Mouse (Mus musculus) myocyte (in vitro differentiated cells): ENCODE results near the gene Snx14.
A peak's percentile ranks its signal among the peaks of the same experiment; 100 is the strongest.

ENCODE experiments used
- CEBPB ChIP-seq: IDR thresholded peaks from 2 replicates; pipeline ENCODE4 v1.6.1; 2011; ENCODE audit warnings: mild to moderate bottlenecking, moderate library complexity; ENCODE audit not compliant: poor library complexity, insufficient read depth, severe bottlenecking
- MAX ChIP-seq: IDR thresholded peaks from one replicate; pipeline ENCODE4 v1.6.1; 2011; ENCODE audit warnings: low read depth, mild to moderate bottlenecking, control low read depth
- POLR2A ChIP-seq: IDR thresholded peaks from one replicate; pipeline ENCODE4 v1.6.1; 2011; ENCODE audit warnings: low read depth, mild to moderate bottlenecking, control low read depth, moderate library complexity; ENCODE audit not compliant: insufficient read length
- POLR2AphosphoS2 ChIP-seq: IDR thresholded peaks from one replicate; pipeline ENCODE4 v1.6.1; 2011; ENCODE audit warnings: low read depth, control low read depth; ENCODE audit not compliant: insufficient read length

DNA sequence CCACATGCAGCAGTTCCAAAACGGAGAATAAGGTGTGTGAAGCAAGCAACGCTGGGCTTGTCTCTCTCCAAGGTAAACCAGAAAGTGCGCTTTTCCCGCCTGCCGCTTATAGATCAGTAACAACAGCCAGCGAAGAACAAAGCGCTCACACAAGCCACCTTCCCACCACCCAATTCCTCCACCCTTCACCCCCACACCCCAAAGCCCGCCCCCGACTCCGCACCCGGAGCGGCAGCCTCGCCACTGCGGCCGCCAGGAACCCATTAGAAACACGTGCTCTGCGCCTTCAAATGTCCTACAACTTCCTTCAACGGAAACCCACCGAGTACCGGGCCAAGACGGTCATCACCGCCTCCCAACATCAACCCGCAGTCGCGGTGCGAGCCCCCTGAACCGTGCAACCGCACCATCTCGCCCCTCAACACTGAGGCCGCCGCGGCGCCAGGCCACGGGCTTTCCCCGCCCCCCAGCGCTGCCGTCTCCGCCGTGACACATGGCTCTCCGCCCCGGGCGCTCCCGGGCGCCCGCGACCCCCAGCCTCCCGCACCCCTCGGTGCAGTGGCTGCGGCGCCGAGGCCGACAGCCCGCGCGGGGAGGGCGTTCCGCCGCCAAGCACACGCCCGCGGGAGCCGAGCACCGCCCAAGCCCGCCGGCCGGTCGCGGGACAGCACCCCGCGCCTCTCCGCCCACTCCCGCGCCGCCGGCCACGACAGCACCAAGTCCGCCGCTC, 42.5 kb upstream of the Snx14 start:
- TF ChIP-seq CEBPB: no peak
- TF ChIP-seq POLR2A: peak; percentile 20
- no peak for TF ChIP-seq MAX
- peak; percentile 48 for TF ChIP-seq POLR2AphosphoS2
